Comparison of ENCODE assay signal across 7 mouse cellular contexts in genomic region chr17:17295037-17295436, GRCm38 (mm10).
A peak's percentile ranks its signal among the peaks of the same experiment; 100 is the strongest.
DNase-seq lines count a peak whose midpoint lies in the region; ATAC-seq and TF ChIP-seq lines count a peak whose summit lies in the region.
"Not testable (repeated sequence)": the region's sequence is repeated elsewhere in the genome, so short reads cannot be mapped to it uniquely, and the experiment has no call there.

No protein-coding gene starts in this region.

- TF ChIP-seq EP300 in heart, postnatal 0 days (IDR thresholded peaks at IDR 0.05; ENCODE audit: low read depth): not testable (repeated sequence)

- not testable (repeated sequence) for ATAC-seq in forebrain, embryonic 14.5 days; heart, postnatal 0 days (ENCODE audit: insufficient read depth, low read depth); intestine, postnatal 0 days
- peak; percentile 23; the same call in 1 of the 2 replicates for ATAC-seq in megakaryocyte, adult 5-6 weeks (ENCODE audit: poor library complexity, severe bottlenecking)

- H3K27me3 ChIP-seq in embryonic facial prominence, embryonic 10.5 days (replicated peaks; ENCODE audit: low read depth, poor library complexity, severe bottlenecking); forebrain, embryonic 14.5 days (replicated peaks; ENCODE audit: control insufficient read depth, insufficient read depth, low read length); heart, postnatal 0 days (ENCODE audit: control insufficient read depth, insufficient read depth, low read length); intestine, postnatal 0 days (replicated peaks; ENCODE audit: control insufficient read depth, insufficient read depth, low read length); liver, adult 2 months (ENCODE audit: control insufficient read depth, insufficient read depth, low read length); myocyte (ENCODE audit: control insufficient read depth, insufficient read depth, insufficient read length): not testable (repeated sequence)

- 6% methylated on average over 1 of the region's 1 CpGs for WGBS in embryonic facial prominence, embryonic 10.5 days
- 4% methylated on average over 1 of the region's 1 CpGs for WGBS in forebrain, embryonic 14.5 days
- 0% methylated on average over 1 of the region's 1 CpGs for WGBS in heart, postnatal 0 days
- 0% methylated on average over 1 of the region's 1 CpGs for WGBS in intestine, postnatal 0 days
- 2% methylated on average over 1 of the region's 1 CpGs for WGBS in liver, adult 2 months

- H3K9ac ChIP-seq in forebrain, embryonic 14.5 days (ENCODE audit: low read length); heart, postnatal 0 days (replicated peaks; ENCODE audit: low read depth, low read length); intestine, postnatal 0 days (ENCODE audit: low read depth, low read length); liver, adult 2 months (ENCODE audit: low read depth, low read length): not testable (repeated sequence)

- not testable (repeated sequence) for DNase-seq in embryonic facial prominence, embryonic 10.5 days (ENCODE audit: low spot score); forebrain, embryonic 14.5 days (ENCODE audit: low spot score); heart, postnatal 0 days (ENCODE audit: low spot score); liver, adult 2 months (ENCODE audit: extremely low read depth, low read depth, low spot score)

- H3K79me2 ChIP-seq in liver, adult 2 months (ENCODE audit: control insufficient read depth, insufficient read depth, low read length); myocyte (ENCODE audit: control insufficient read depth, insufficient read depth): not testable (repeated sequence)

- TF ChIP-seq CTCF in heart, postnatal 0 days (IDR thresholded peaks at IDR 0.05; ENCODE audit: low read depth); intestine, postnatal 0 days (IDR thresholded peaks at IDR 0.05; ENCODE audit: low read depth); liver, adult 2 months (IDR thresholded peaks at IDR 0.05; ENCODE audit: low read depth, low read length): not testable (repeated sequence)

- not testable (repeated sequence) for H3K36me3 ChIP-seq in embryonic facial prominence, embryonic 10.5 days (replicated peaks); forebrain, embryonic 14.5 days (ENCODE audit: control insufficient read depth, insufficient read depth, low read length); heart, postnatal 0 days (replicated peaks; ENCODE audit: control insufficient read depth, insufficient read depth, low read length); intestine, postnatal 0 days (ENCODE audit: control insufficient read depth, insufficient read depth); liver, adult 2 months (ENCODE audit: control insufficient read depth, insufficient read depth, low read length); myocyte (ENCODE audit: control insufficient read depth, insufficient read depth)

- peak overlapping the region; percentile 43 for H3K4me2 ChIP-seq in forebrain, embryonic 14.5 days (ENCODE audit: low read length)
- peak overlapping the region; percentile 54 for H3K4me2 ChIP-seq in heart, postnatal 0 days (ENCODE audit: low read depth, low read length)
- peak overlapping the region; percentile 56 for H3K4me2 ChIP-seq in intestine, postnatal 0 days (replicated peaks; ENCODE audit: low read depth)
- peak overlapping the region; percentile 52 for H3K4me2 ChIP-seq in myocyte (ENCODE audit: low read depth)

- H3K4me3 ChIP-seq in embryonic facial prominence, embryonic 10.5 days: peak overlapping the region; percentile 59
- peak overlapping the region; percentile 37 for H3K4me3 ChIP-seq in forebrain, embryonic 14.5 days (ENCODE audit: low read depth, low read length)
- H3K4me3 ChIP-seq in heart, postnatal 0 days (ENCODE audit: low read depth, low read length): peak overlapping the region; percentile 56
- H3K4me3 ChIP-seq in intestine, postnatal 0 days (ENCODE audit: low read depth, low read length): peak overlapping the region; percentile 48
- peak overlapping the region; percentile 11; the same call in 1 of the 2 replicates for H3K4me3 ChIP-seq in liver, adult 2 months (ENCODE audit: insufficient read depth, low read depth, low read length)
- H3K4me3 ChIP-seq in myocyte: peak overlapping the region; percentile 45

- not testable (repeated sequence) for H3K27ac ChIP-seq in embryonic facial prominence, embryonic 10.5 days (replicated peaks); forebrain, embryonic 14.5 days (ENCODE audit: low read depth, low read length); heart, postnatal 0 days (ENCODE audit: low read depth); intestine, postnatal 0 days (ENCODE audit: low read depth, low read length); liver, adult 2 months (replicated peaks; ENCODE audit: insufficient read depth, low read depth, low read length)

- TF ChIP-seq POLR2A in liver, adult 2 months (IDR thresholded peaks at IDR 0.05; ENCODE audit: extremely low read depth, insufficient read depth, low read length); myocyte (IDR thresholded peaks at IDR 0.05; ENCODE audit: insufficient read length, low read depth): not testable (repeated sequence)

- not testable (repeated sequence) for H3K4me1 ChIP-seq in embryonic facial prominence, embryonic 10.5 days; forebrain, embryonic 14.5 days (ENCODE audit: control insufficient read depth, insufficient read depth, low read length); heart, postnatal 0 days (ENCODE audit: control insufficient read depth, insufficient read depth); intestine, postnatal 0 days (replicated peaks; ENCODE audit: control insufficient read depth, insufficient read depth, low read length); liver, adult 2 months (ENCODE audit: control insufficient read depth, insufficient read depth, low read length)

- H3K9me3 ChIP-seq in embryonic facial prominence, embryonic 10.5 days; forebrain, embryonic 14.5 days (replicated peaks; ENCODE audit: control insufficient read depth, low read length); heart, postnatal 0 days (replicated peaks; ENCODE audit: control insufficient read depth, low read length); intestine, postnatal 0 days (ENCODE audit: control insufficient read depth): not testable (repeated sequence)

- H3ac ChIP-seq in myocyte (ENCODE audit: control insufficient read depth, insufficient read length): not testable (repeated sequence)
